Mouse (Mus musculus) forebrain, embryonic 13.5 days (tissue): Measurements from ENCODE around the gene Nradd. TPM values are rescaled to one million over a fixed set of nuclear protein-coding genes. Genes with fewer than 3 reads are reported as not detected.
A peak's percentile ranks its signal among the peaks of the same experiment; 100 is the strongest.

Experiments
- ATAC-seq: fragments of 200-750 bp; cut with Nextera tagmentation; 2 replicates; pipeline ENCODE4 v1.8.0; 2017
- H3K27ac ChIP-seq: fragments of 300-500 bp; sonication (generic); 2 replicates; pipeline ENCODE4 v1.5.1; 2015; ENCODE audit warnings: inconsistent platforms, mild to moderate bottlenecking, moderate library complexity
- H3K27me3 ChIP-seq: fragments of 300-500 bp; sonication (generic); 2 replicates; pipeline ENCODE4 v1.6.1; 2015; ENCODE audit warnings: mild to moderate bottlenecking, inconsistent platforms
- H3K36me3 ChIP-seq: fragments of 300-500 bp; sonication (generic); 2 replicates; pipeline ENCODE4 v1.6.1; 2015; ENCODE audit warnings: mild to moderate bottlenecking, inconsistent platforms; ENCODE audit not compliant: poor library complexity, severe bottlenecking
- H3K4me1 ChIP-seq: fragments of 300-500 bp; sonication (generic); 2 replicates; pipeline ENCODE4 v1.6.1; 2015; ENCODE audit warnings: inconsistent platforms
- H3K4me2 ChIP-seq: fragments of 300-500 bp; sonication (generic); 2 replicates; pipeline ENCODE4 v1.6.1; 2015; ENCODE audit warnings: inconsistent platforms, mild to moderate bottlenecking, moderate library complexity
- H3K4me3 ChIP-seq: fragments of 300-500 bp; sonication (generic); 2 replicates; pipeline ENCODE4 v1.5.1; 2015; ENCODE audit warnings: mild to moderate bottlenecking, inconsistent platforms
- H3K9ac ChIP-seq: fragments of 300-500 bp; sonication (generic); 2 replicates; pipeline ENCODE4 v1.6.1; 2015; ENCODE audit warnings: mild to moderate bottlenecking, inconsistent platforms
- H3K9me3 ChIP-seq: fragments of 300-500 bp; sonication (generic); replicated peaks from 2 replicates; pipeline ENCODE4 v1.6.1; 2016; ENCODE audit warnings: inconsistent platforms
- whole genome bisulfite sequencing: fragments of 180-500 bp; shearing (Covaris S2); methylation state at CpG from one replicate; pipeline ENCODE4 v1.1.7; 2015; 5-methylcytosine and 5-hydroxymethylcytosine counted together
- microRNA-seq: library from miRNA; unstranded; fragments of <30 nt; microRNA quantifications from one replicate; pipeline ENCODE4, GENCODE M21; 2016
- polyA plus RNA-seq: library from polyadenylated mRNA; unstranded; fragments of >200 nt; fragmentation: Nextera tagmentation; extraction: Ambion mirVana; gene quantifications from 2 replicates; pipeline ENCODE4 v1.2.1, GENCODE M21; 2015

Nradd gene
- polyA plus RNA-seq, 1 experiment from 2014 or later = 30.0 TPM

- Histone ChIP-seq H3K4me2 (peak overlapping the region; percentile 97), H3K27me3 (no peaks in the 10 kb centered on the region), H3K36me3 (peaks cover 43% of the 10 kb centered on the region), H3K27ac (peak overlapping the region; percentile 83; the same call in 1 of the 2 replicates), H3K9me3 (no peaks in the 10 kb centered on the region), H3K9ac (peak overlapping the region; percentile 78), H3K4me3 (peak overlapping the region; percentile 53), H3K4me1 (peaks cover 17% of the 10 kb centered on the region)
- no peak for ATAC-seq
- 40% methylated on average over 8 of the region's 8 CpGs for WGBS
Measured at GRCm38 (mm10) chr9:110623416-110624195, 646 bp downstream of the Nradd start.

- Histone ChIP-seq H3K4me2 (no peak overlapping the region), H3K9ac (no peak overlapping the region)
Measured at GRCm38 (mm10) chr9:110622621-110623219, 1.5 kb downstream of the Nradd start.

GRCm38 (mm10) chr9:110620685-110621084 is 3.6 kb downstream of the Nradd start:
- no peak for ATAC-seq
- Histone ChIP-seq H3K4me1 (peaks cover 17% of the 10 kb centered on the region), H3K9ac (no peak overlapping the region), H3K4me2 (no peak overlapping the region), H3K4me3 (no peak overlapping the region), H3K27ac (no peak overlapping the region), H3K36me3 (peaks cover 67% of the 10 kb centered on the region), H3K9me3 (no peaks in the 10 kb centered on the region), H3K27me3 (no peaks in the 10 kb centered on the region)
- WGBS = 92% methylated on average over 7 of the region's 7 CpGs

More at GRCm38 (mm10) chr9:110622621-110623219, 1.5 kb downstream of the Nradd start:
- WGBS = 84% methylated on average over 12 of the region's 12 CpGs
- H3K36me3 ChIP-seq = peaks cover 52% of the 10 kb centered on the region
- no peak overlapping the region for H3K4me3 ChIP-seq
- H3K4me1 ChIP-seq = peaks cover 17% of the 10 kb centered on the region
- ATAC-seq = no peak
- H3K9me3 ChIP-seq = no peaks in the 10 kb centered on the region
- H3K27me3 ChIP-seq = no peaks in the 10 kb centered on the region
- no peak overlapping the region for H3K27ac ChIP-seq

- WGBS = 82% methylated on average over 7 of the region's 7 CpGs
- peaks cover 72% of the 10 kb centered on the region for H3K36me3 ChIP-seq
Measured at GRCm38 (mm10) chr9:110620180-110620579, 4.1 kb downstream of the Nradd start.

GRCm38 (mm10) chr9:110617081-110617480 is 7.2 kb downstream of the Nradd start:
- ATAC-seq = no peak
- H3K9me3 ChIP-seq = no peaks in the 10 kb centered on the region
- no peak overlapping the region for H3K4me3 ChIP-seq
- no peaks in the 10 kb centered on the region for H3K4me1 ChIP-seq
- WGBS = 77% methylated on average over 3 of the region's 3 CpGs
- no peak overlapping the region for H3K9ac ChIP-seq
- no peak overlapping the region for H3K27ac ChIP-seq
- H3K27me3 ChIP-seq = no peaks in the 10 kb centered on the region
- H3K4me2 ChIP-seq = no peak overlapping the region
- peaks cover 82% of the 10 kb centered on the region for H3K36me3 ChIP-seq

More at GRCm38 (mm10) chr9:110620180-110620579, 4.1 kb downstream of the Nradd start:
- no peak for ATAC-seq
- Histone ChIP-seq H3K27me3 (no peaks in the 10 kb centered on the region), H3K9ac (no peak overlapping the region), H3K4me2 (no peak overlapping the region), H3K4me3 (no peak overlapping the region), H3K9me3 (no peaks in the 10 kb centered on the region), H3K4me1 (peaks cover 12% of the 10 kb centered on the region), H3K27ac (no peak overlapping the region)

- H3K27me3 ChIP-seq = no peaks in the 10 kb centered on the region
- peaks cover 59% of the 10 kb centered on the region for H3K36me3 ChIP-seq
- no peaks in the 10 kb centered on the region for H3K4me1 ChIP-seq
- WGBS = 94% methylated on average over 3 of the region's 3 CpGs
- no peaks in the 10 kb centered on the region for H3K9me3 ChIP-seq
- no peak overlapping the region for H3K9ac ChIP-seq
- no peak overlapping the region for H3K27ac ChIP-seq
- no peak overlapping the region for H3K4me2 ChIP-seq
- H3K4me3 ChIP-seq = no peak overlapping the region
- ATAC-seq = no peak
Measured at GRCm38 (mm10) chr9:110611471-110611870, 12.8 kb downstream of the Nradd start.

- no peak for ATAC-seq
- Histone ChIP-seq H3K9ac (no peak overlapping the region), H3K27ac (no peak overlapping the region), H3K27me3 (no peaks in the 10 kb centered on the region), H3K4me3 (no peak overlapping the region), H3K9me3 (no peaks in the 10 kb centered on the region), H3K4me2 (no peak overlapping the region), H3K4me1 (no peaks in the 10 kb centered on the region), H3K36me3 (peaks cover 20% of the 10 kb centered on the region)
- 88% methylated on average over 1 of the region's 1 CpGs for WGBS
Measured at GRCm38 (mm10) chr9:110583521-110583920, 40.7 kb downstream of the Nradd start.

- ATAC-seq = no peak
- peaks cover 25% of the 10 kb centered on the region for H3K36me3 ChIP-seq
- 86% methylated on average over 2 of the region's 2 CpGs for WGBS
- no peak overlapping the region for H3K27ac ChIP-seq
- no peaks in the 10 kb centered on the region for H3K4me1 ChIP-seq
- H3K9me3 ChIP-seq = no peaks in the 10 kb centered on the region
- no peak overlapping the region for H3K9ac ChIP-seq
- H3K4me3 ChIP-seq = no peak overlapping the region
- H3K27me3 ChIP-seq = no peaks in the 10 kb centered on the region
- no peak overlapping the region for H3K4me2 ChIP-seq
Measured at GRCm38 (mm10) chr9:110582161-110582560, 42.1 kb downstream of the Nradd start.

Small RNA genes within 50 kb of the gene (microRNA-seq; reads per million reads assigned to microRNA genes)
- gene Mir8107 = not detected

Other genes with a start within 250 kb of the Nradd start
- 18.7 and 20.1 TPM in 2 replicates for gene Ptpn23, start 216.2 kb downstream of the Nradd start, polyA plus RNA-seq
- gene Ngp, start 204.7 kb downstream of the Nradd start, polyA plus RNA-seq = 0.22 and 0.96 TPM in 2 replicates
- gene Klhl18, start 147.8 kb downstream of the Nradd start, polyA plus RNA-seq = 8.2 and 9.6 TPM in 2 replicates
- gene Kif9, start 147.5 kb downstream of the Nradd start, polyA plus RNA-seq = 1.7 and 3.0 TPM in 2 replicates
- gene Setd2, start 91.9 kb downstream of the Nradd start, polyA plus RNA-seq = 39.7 and 41.8 TPM in 2 replicates
- 2.1 and 2.2 TPM in 2 replicates for gene Nbeal2, start 29.7 kb upstream of the Nradd start, polyA plus RNA-seq
- gene Ccdc12, start 32.1 kb upstream of the Nradd start, polyA plus RNA-seq = 146 and 152 TPM in 2 replicates
- gene Myl3, start 117.4 kb upstream of the Nradd start, polyA plus RNA-seq = 0.40 and 1.8 TPM in 2 replicates
- 5.5 and 5.9 TPM in 2 replicates for gene Pth1r, start 122.7 kb upstream of the Nradd start, polyA plus RNA-seq
- not detected in 2 replicates for gene Prss42, start 173.7 kb upstream of the Nradd start, polyA plus RNA-seq
- not detected in 2 replicates for gene Prss44, start 189.5 kb upstream of the Nradd start, polyA plus RNA-seq
- not detected in 2 replicates for gene Prss43, start 202.2 kb upstream of the Nradd start, polyA plus RNA-seq
- not detected in 2 replicates for gene Prss45, start 210.1 kb upstream of the Nradd start, polyA plus RNA-seq
- not detected in 2 replicates for gene Prss46, start 220.1 kb upstream of the Nradd start, polyA plus RNA-seq
- 0.11 and 0.15 TPM in 2 replicates for gene Prss50, start 233.5 kb upstream of the Nradd start, polyA plus RNA-seq